Mouse (Mus musculus) embryonic fibroblast, embryonic 13.5 days (primary cell): Measurements from ENCODE around the gene Stat3.

Experiments used
- CTCF ChIP-seq: IDR thresholded peaks from 2 replicates; pipeline ENCODE4 v1.5.1; 2011; ENCODE audit warnings: mild to moderate bottlenecking, control low read depth, low read length, moderate library complexity, borderline replicate concordance; ENCODE audit not compliant: insufficient read depth
- POLR2A ChIP-seq: IDR thresholded peaks from 2 replicates; pipeline ENCODE4 v1.6.1; 2011; ENCODE audit warnings: low read depth, mild to moderate bottlenecking, control low read depth, low read length, moderate library complexity

- TF ChIP-seq CTCF: no peak
- TF ChIP-seq POLR2A: no peak
These were observed 18.3 kb downstream of the Stat3 start for GRCm38 (mm10) chr11:100920887-100921624.
